Mouse (Mus musculus): Measurements from ENCODE around the gene Slc25a28.
A peak's percentile ranks its signal among the peaks of the same experiment; 100 is the strongest.

Gene Slc25a28

GRCm38 (mm10) chr19:43675525-43676400 lies 1.1 kb upstream of the Slc25a28 start:
- no peak for DNase-seq (ENCODE audit: low spot score)

GRCm38 (mm10) chr19:43674316-43674689 lies 378 bp downstream of the Slc25a28 start:
- no peak for DNase-seq (ENCODE audit: low spot score)

- peak; percentile 4 for DNase-seq (ENCODE audit: low spot score)
Observed at GRCm38 (mm10) chr19:43673513-43674315, 967 bp downstream of the Slc25a28 start.

GRCm38 (mm10) chr19:43671054-43671453 lies 3.6 kb downstream of the Slc25a28 start:
- no peak for DNase-seq (ENCODE audit: low spot score)

GRCm38 (mm10) chr19:43669136-43669759 lies 5.4 kb downstream of the Slc25a28 start:
- DNase-seq (ENCODE audit: low spot score) = no peak

GRCm38 (mm10) chr19:43667430-43667809 lies 7.3 kb downstream of the Slc25a28 start:
- DNase-seq (ENCODE audit: low spot score) = no peak

GRCm38 (mm10) chr19:43666661-43667429 lies 7.8 kb downstream of the Slc25a28 start:
- DNase-seq (ENCODE audit: low spot score) = no peak

GRCm38 (mm10) chr19:43665441-43666048 lies 9.1 kb downstream of the Slc25a28 start:
- no peak for DNase-seq (ENCODE audit: low spot score)

GRCm38 (mm10) chr19:43663471-43663870 lies 11.2 kb downstream of the Slc25a28 start:
- DNase-seq (ENCODE audit: low spot score) = no peak

- DNase-seq (ENCODE audit: low spot score) = no peak
Observed at GRCm38 (mm10) chr19:43662176-43662967, 12.3 kb downstream of the Slc25a28 start.

- DNase-seq (ENCODE audit: low spot score) = no peak
Observed at GRCm38 (mm10) chr19:43660774-43661173, 13.9 kb downstream of the Slc25a28 start.

GRCm38 (mm10) chr19:43659632-43660031 lies 15.0 kb downstream of the Slc25a28 start:
- no peak for DNase-seq (ENCODE audit: low spot score)

- peak; percentile 12 for DNase-seq (ENCODE audit: low spot score)
Observed at GRCm38 (mm10) chr19:43655735-43656492, 18.8 kb downstream of the Slc25a28 start.

GRCm38 (mm10) chr19:43651241-43651785 lies 23.4 kb downstream of the Slc25a28 start:
- DNase-seq (ENCODE audit: low spot score) = no peak

GRCm38 (mm10) chr19:43648343-43648742 lies 26.3 kb downstream of the Slc25a28 start:
- no peak for DNase-seq (ENCODE audit: low spot score)

GRCm38 (mm10) chr19:43647261-43647660 lies 27.4 kb downstream of the Slc25a28 start:
- no peak for DNase-seq (ENCODE audit: low spot score)

GRCm38 (mm10) chr19:43646852-43647251 lies 27.8 kb downstream of the Slc25a28 start:
- no peak for DNase-seq (ENCODE audit: low spot score)

- no peak for DNase-seq (ENCODE audit: low spot score)
Observed at GRCm38 (mm10) chr19:43645508-43645907, 29.2 kb downstream of the Slc25a28 start.

- DNase-seq (ENCODE audit: low spot score) = no peak
Observed at GRCm38 (mm10) chr19:43642843-43643242, 31.8 kb downstream of the Slc25a28 start.

All from spleen, adult 12 weeks (tissue).